Mouse (Mus musculus) G1E (cell line): Measurements from ENCODE around the gene Nrxn3. TPM values are rescaled to one million over a fixed set of nuclear protein-coding genes. Genes with fewer than 3 reads are reported as not detected.

Experiments
- ATAC-seq: 2 replicates; pipeline ENCODE4 v1.8.0; 2016; ENCODE audit warnings: mild to moderate bottlenecking; ENCODE audit not compliant: insufficient number of reproducible peaks, poor library complexity, low FRiP score, severe bottlenecking; ENCODE audit errors: extremely low read depth
- DNase-seq: peaks from one replicate; pipeline ENCODE4 v3.0.0; 2012; ENCODE audit warnings: low spot score
- H3K27me3 ChIP-seq: 2 replicates; pipeline ENCODE4 v1.6.1; 2012; ENCODE audit warnings: mild to moderate bottlenecking, low read length, inconsistent platforms; ENCODE audit not compliant: insufficient read depth
- H3K36me3 ChIP-seq: replicated peaks from 2 replicates; pipeline ENCODE3; 2012; ENCODE audit warnings: mild to moderate bottlenecking, inconsistent platforms
- H3K4me1 ChIP-seq: 2 replicates; pipeline ENCODE4 v1.6.1; 2012; ENCODE audit warnings: low read depth, low read length, inconsistent platforms, mixed read lengths; ENCODE audit not compliant: insufficient read depth
- H3K4me3 ChIP-seq: 2 replicates; pipeline ENCODE4 v1.5.1; 2012; ENCODE audit warnings: low read depth, mild to moderate bottlenecking, inconsistent platforms, low read length, moderate library complexity, mixed read lengths
- H3K9me3 ChIP-seq: replicated peaks from 2 replicates; pipeline ENCODE4 v1.6.1; 2012; ENCODE audit warnings: inconsistent platforms
- CTCF ChIP-seq: IDR thresholded peaks from 2 replicates; pipeline ENCODE4 v1.5.1; 2012; ENCODE audit warnings: low read depth, low read length, inconsistent platforms, mixed read lengths
- GATA1 ChIP-seq: IDR thresholded peaks from 2 replicates; pipeline ENCODE4 v1.6.1; 2012; ENCODE audit warnings: borderline replicate concordance, low read length, inconsistent platforms, mixed read lengths
- GATA2 ChIP-seq: IDR thresholded peaks from 2 replicates; pipeline ENCODE4 v1.6.1; 2012; ENCODE audit warnings: low read depth, low read length, inconsistent platforms, borderline replicate concordance
- POLR2AphosphoS5 ChIP-seq: IDR thresholded peaks from 2 replicates; pipeline ENCODE4 v1.6.1; 2012; ENCODE audit warnings: low read depth, low read length, inconsistent platforms; ENCODE audit not compliant: insufficient replicate concordance
- TAL1 ChIP-seq: conservative IDR thresholded peaks from 2 replicates; pipeline ENCODE4 v1.6.1; 2012; ENCODE audit warnings: low read depth, low read length, inconsistent platforms, mixed read lengths
- polyA plus RNA-seq: library from polyadenylated mRNA; stranded (reverse); fragments of >175 nt; gene quantifications from 2 replicates; pipeline ENCODE4 v1.2.3, GENCODE M21; 2012
- total RNA-seq, 2 experiments: library from RNA; stranded (forward) in 1 of 2; stranded (reverse) in 1 of 2; fragments of 200-1000 nt in 1 of 2; fragments of >200 nt in 1 of 2; fragmentation: Nextera tagmentation in 1 of 2; gene quantifications; 2 replicates each; pipeline ENCODE4 v1.2.3; 2014 to 2017

Gene Nrxn3
- total and polyA plus RNA-seq, 3 experiments: 0.22 TPM; not detected in 2

DNA sequence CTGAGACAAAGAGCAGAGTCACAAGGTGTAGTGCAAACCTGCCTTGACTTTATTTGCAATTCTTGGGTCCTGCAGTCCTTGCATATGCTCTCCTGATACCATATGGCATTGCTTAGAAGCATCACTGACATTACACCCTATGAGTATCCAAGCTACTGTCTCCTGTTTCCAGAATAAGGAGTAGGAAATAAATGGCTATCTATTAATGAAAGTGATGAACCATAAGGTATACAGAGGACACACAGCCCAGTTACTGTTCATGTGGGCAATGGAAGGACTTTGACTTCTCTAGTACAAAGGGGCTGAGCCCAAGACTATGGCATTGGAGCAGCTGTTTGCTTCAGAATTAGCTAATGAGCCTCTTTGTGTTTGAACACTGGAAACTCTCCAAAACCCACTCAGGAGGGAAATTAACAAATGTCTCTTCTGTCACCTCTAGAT is 1390.7 kb downstream of the Nrxn3 start:
- no peak for DNase-seq
- Histone ChIP-seq H3K9me3 (peaks cover 6% of the 10 kb centered on the region), H3K27me3 (no peaks in the 10 kb centered on the region), H3K36me3 (no peaks in the 10 kb centered on the region), H3K4me3 (no peak overlapping the region), H3K4me1 (no peaks in the 10 kb centered on the region)
- no peak for ATAC-seq
- TF ChIP-seq TAL1 (no peak), POLR2AphosphoS5 (no peak), GATA2 (no peak), GATA1 (no peak), CTCF (no peak)

GRCm38 (mm10) chr12:90131927-90132869 is 1409.5 kb downstream of the Nrxn3 start:
- Histone ChIP-seq H3K27me3 (no peaks in the 10 kb centered on the region), H3K9me3 (peaks cover 4% of the 10 kb centered on the region), H3K4me3 (no peak overlapping the region), H3K36me3 (no peaks in the 10 kb centered on the region), H3K4me1 (no peaks in the 10 kb centered on the region)
- no peak for DNase-seq
- TF ChIP-seq CTCF (no peak), GATA2 (no peak), POLR2AphosphoS5 (no peak)
- ATAC-seq: no peak

- no peaks in the 10 kb centered on the region for H3K27me3 ChIP-seq
- ATAC-seq: no peak
- no peak for TF ChIP-seq GATA1
- no peak for TF ChIP-seq GATA2
- no peak for TF ChIP-seq POLR2AphosphoS5
- no peak for TF ChIP-seq CTCF
- TF ChIP-seq TAL1: no peak
Observed at GRCm38 (mm10) chr12:90142011-90142410, 1419.3 kb downstream of the Nrxn3 start.

DNA sequence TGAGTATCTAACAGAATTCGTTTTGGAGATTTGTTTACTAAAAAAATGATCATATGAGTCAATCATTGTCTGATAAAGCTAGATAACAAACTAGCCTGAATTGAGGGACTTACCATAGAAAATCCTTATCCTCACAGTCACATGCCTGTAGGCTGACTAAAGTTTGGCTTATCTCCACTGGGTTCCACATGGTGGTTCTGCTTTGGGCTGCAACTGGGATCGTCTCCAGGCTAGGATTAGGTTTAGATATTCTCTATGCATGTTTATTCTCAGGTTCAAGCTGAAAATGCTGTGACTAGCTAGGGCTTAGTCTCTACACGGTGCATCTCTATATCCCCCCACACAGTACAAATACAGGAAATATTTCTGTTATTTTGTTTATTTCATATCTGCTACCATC is 1421.6 kb downstream of the Nrxn3 start:
- H3K27me3 ChIP-seq: no peaks in the 10 kb centered on the region
- H3K4me1 ChIP-seq: no peaks in the 10 kb centered on the region
- H3K36me3 ChIP-seq: no peaks in the 10 kb centered on the region
- H3K9me3 ChIP-seq: peaks cover 14% of the 10 kb centered on the region
- no peak overlapping the region for H3K4me3 ChIP-seq
- DNase-seq: no peak
- no peak for TF ChIP-seq GATA2
- no peak for ATAC-seq

More at GRCm38 (mm10) chr12:90142011-90142410, 1419.3 kb downstream of the Nrxn3 start:
- Histone ChIP-seq H3K4me3 (no peak overlapping the region), H3K36me3 (no peaks in the 10 kb centered on the region), H3K9me3 (peaks cover 22% of the 10 kb centered on the region), H3K4me1 (no peaks in the 10 kb centered on the region)
- DNase-seq: no peak

GRCm38 (mm10) chr12:90158131-90158772 is 1435.6 kb downstream of the Nrxn3 start:
- Histone ChIP-seq H3K9me3 (peaks cover 4% of the 10 kb centered on the region), H3K4me1 (no peaks in the 10 kb centered on the region), H3K4me3 (no peak overlapping the region), H3K27me3 (no peaks in the 10 kb centered on the region), H3K36me3 (no peaks in the 10 kb centered on the region)
- no peak for ATAC-seq
- TF ChIP-seq GATA1 (no peak), GATA2 (no peak), TAL1 (no peak), CTCF (no peak), POLR2AphosphoS5 (no peak)
- no peak for DNase-seq

- ATAC-seq (no peak), DNase-seq (no peak)
- Histone ChIP-seq H3K4me1 (no peaks in the 10 kb centered on the region), H3K9me3 (peaks cover 4% of the 10 kb centered on the region), H3K36me3 (no peaks in the 10 kb centered on the region), H3K4me3 (no peak overlapping the region), H3K27me3 (no peaks in the 10 kb centered on the region)
- TF ChIP-seq POLR2AphosphoS5: no peak
- TF ChIP-seq GATA2: no peak
- no peak for TF ChIP-seq CTCF
- TF ChIP-seq GATA1: no peak
- TF ChIP-seq TAL1: no peak
Observed at GRCm38 (mm10) chr12:90159911-90160310, 1437.2 kb downstream of the Nrxn3 start.
